Mouse (Mus musculus): ENCODE results near the gene Wdr92.
"Not testable (repeated sequence)": the region's sequence is repeated elsewhere in the genome, so short reads cannot be mapped to it uniquely, and the experiment has no call there.

The Wdr92 gene

DNA sequence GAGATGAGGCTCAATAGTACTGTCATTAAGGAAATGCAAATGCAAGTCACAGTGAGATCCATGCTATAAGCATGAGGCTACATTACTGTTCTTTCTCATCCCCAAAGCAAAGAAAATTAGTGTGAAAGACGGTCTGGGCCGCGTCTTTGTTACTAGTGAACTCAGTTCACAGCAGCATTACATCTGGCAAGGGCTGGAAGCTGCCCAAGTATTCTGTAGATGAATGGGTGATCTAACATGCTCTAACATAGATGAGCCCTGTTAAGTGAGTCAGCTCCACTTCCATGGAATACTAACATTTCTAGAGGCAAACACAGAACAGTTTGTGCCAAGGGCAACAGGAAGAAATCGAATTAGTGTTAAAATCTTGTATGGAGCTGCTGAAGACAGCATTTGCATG lies 19.0 kb downstream of the Wdr92 start:
- intact Hi-C loops (cut with DNase I): no loop called here

DNA sequence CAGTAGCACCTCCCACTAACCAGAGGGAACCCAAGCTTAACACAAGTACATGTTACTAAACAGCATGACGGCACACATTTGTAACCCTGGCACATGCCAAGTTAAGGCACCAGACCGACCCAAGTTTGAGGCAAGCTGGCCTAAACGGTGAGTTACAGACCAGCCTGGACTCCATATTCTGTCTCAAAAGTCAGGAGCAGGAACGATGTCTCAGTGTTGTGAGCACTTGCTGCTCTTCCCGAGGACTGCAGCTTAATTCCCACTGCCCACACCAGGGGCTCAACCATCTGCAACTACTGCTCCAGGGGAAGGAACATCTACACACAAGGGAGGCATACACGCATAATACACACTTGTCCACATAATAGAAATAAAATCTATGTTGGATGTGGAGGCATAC lies 20.6 kb downstream of the Wdr92 start:
- intact Hi-C loops (cut with DNase I): no loop called here

DNA sequence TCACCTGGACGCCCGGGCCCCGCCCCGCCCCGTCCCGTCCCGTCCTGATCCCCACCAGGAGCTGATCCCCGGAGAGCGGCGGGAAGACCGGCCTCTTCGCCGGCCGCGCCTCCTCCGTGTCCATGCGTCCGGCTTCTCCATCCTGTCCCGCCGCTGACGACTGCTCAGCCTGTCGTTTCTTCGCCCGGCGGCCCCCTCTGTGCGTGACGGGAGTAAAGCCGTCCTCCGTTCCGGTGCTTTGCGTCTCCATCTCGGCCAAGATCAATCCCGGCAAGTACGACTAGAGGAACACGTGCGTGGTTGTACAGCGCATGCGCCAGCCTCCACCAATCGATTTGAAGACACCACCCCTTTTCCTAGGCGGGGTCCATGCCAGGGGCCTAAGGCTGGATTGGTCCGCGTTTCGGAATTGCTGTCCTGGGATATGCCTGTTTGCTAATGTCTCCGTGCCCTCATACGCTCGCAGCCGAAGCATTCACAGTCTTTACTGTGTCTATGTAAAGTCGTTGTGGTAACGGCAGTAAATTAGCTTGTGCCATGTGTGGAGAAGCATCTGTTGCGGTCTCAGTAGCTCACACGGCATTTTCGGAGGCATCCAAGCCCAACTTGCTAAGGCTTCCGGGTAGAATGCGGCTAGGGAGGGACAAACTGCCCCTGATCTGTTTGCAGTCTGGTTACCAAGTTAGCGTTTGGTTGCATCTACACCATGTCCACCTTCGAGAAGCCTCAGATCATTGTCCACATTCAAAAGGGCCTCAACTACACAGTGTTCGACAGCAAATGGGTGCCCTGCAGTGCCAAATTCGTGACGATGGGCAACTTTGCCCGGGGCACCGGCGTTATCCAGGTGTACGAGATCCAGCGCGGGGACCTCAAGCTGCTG lies 29.6 kb downstream of the Wdr92 start, which contains the start of gene Pno1:
TSS of gene Pno1 (minus strand) at position 311 of the 883 bp plus-strand sequence.
- intact Hi-C loops (cut with DNase I): loop anchor here (5.0 to 10.0 kb wide), 2 partner anchors 54 to 127 kb away; partner anchors contain the start of gene Ppp3r1

DNA sequence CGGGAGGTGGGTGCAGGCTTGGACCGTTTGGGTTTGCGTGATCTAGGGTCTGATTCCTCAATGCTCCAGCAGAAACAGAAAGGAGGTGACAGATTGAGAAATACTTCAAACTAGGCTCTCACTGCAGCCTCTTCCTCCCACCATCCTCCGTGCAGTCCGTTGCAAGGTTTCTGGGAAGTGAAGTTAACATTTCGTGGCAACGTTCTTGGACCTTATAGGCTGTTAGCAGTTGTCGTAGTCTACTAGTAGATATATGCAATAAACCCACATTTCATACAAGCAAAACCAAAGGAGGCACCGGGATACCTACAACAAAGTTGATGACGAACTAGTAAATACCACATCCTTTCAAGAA lies 30.2 kb downstream of the Wdr92 start:
- intact Hi-C loops (cut with DNase I): loop anchor here (5.0 to 10.0 kb wide), 2 partner anchors 55 to 127 kb away; partner anchors contain the start of gene Ppp3r1

DNA sequence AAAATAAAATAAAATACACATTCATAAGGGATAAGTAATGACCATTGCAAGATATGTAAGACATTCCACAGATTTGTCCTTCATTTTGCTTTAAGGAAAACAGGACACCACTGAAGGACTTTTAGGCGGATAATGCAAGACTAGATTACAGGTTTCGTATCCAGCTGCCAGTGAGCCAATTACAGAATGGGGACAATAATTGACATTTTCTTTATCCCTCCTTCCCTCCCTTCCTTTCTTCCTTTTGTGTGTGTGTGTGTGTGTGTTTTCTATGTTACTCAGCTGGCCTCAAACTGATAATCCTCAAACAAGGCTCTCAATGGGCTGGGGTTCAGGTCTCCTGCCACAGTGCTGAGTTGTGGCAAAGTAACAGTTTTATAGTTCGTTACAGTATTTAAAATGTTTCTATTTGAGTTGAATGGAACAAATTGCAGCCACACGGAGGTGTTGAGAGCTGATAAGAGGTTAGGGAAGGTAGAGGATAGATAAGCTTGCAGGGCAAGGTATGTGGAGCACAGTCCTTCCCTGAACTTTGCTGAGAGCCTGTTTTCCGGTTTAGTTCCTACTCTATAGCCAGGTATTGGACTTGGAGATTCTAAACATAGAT lies 31.1 kb downstream of the Wdr92 start:
- intact Hi-C loops (cut with DNase I): loop anchor here (5.0 to 10.0 kb wide), 2 partner anchors 56 to 128 kb away; partner anchors contain the start of gene Ppp3r1

DNA sequence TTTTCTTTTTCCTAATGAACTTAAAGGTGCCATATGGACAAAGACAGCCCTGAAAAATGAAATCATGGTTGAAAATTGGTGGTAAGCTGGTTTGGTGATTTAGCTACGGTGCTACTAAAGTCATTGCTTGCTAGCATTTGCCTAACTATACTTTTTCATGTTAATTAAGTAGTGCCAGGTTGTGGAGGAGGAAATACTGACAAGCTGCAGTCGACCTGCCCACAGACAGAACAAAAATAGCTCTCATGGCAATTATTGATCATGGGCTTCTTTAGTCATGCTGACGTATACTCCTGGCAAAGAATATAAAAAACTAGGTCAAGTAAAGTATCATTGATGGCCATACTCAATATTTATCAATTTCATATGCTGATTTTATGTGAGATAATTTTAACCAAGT lies 33.6 kb downstream of the Wdr92 start:
- intact Hi-C loops (cut with DNase I): loop anchor here (10.0 kb wide), 1 partner anchor 131 kb away; no protein-coding TSS in a partner anchor

DNA sequence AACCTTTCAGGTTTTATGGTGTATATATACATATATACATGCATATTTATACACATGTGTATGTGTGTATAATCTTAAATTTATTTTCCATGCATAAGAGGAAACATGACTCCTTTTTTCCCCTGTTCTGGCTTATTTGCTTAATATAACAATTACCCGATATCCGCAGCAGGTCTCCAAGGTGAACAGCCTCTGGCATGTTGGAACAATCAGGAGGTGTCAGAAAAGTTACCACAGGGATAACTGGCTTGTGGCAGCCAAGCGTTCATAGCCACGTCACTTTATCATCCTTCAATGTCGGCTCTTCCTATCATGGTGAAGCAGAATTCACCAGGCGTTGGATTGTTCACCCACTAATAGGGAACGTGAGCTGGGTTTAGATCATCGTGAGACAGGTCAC lies 39.2 kb downstream of the Wdr92 start:
- intact Hi-C loops (cut with DNase I): no loop called here

DNA sequence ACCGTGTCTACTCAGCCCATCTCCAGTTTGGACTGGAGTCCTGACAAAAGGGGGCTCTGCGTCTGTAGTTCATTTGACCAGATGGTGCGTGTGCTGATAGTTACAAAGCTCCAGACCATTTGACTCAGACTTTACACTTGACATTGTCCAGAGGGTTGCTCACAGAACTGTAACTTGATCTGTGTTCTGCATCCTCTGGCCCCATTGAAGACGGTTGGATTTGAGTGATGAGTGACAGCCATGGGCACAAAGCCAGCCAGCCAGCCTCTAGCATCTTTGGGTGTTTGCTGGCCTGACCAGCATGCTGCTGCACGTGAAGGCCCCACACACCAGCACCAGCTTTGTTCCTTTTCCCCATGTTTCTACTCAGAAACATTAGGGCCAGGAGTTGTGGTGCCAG lies 50.9 kb downstream of the Wdr92 start:
- intact Hi-C loops (cut with DNase I): no loop called here

DNA sequence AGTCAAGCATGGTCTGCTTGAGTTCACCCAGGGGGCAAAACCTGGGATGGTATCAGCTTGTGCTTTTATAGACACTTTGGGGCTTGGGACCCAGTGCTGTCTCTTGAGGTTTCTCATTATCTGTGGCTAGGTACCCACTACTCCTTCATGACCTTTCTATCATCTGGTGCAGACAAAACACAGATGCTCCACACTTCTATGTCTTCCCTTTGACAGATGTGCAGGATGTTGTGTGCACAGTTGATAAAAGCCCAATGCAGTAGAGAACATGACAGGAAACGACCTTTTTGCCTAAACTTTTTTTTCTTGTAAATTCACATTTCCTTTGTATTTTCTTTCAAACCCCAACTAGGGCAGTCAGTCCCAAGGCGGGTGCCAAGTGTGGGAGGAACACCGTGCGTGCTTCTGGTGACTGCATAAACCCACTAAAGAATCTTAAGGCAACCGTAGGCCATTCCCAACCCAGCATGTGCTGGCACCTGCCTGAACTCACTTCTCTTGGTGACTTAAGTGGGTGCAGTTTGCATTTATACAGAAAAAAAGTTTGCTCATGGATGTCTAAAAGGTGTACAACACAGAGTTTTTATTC lies 54.6 kb downstream of the Wdr92 start:
- intact Hi-C loops (cut with DNase I): no loop called here

DNA sequence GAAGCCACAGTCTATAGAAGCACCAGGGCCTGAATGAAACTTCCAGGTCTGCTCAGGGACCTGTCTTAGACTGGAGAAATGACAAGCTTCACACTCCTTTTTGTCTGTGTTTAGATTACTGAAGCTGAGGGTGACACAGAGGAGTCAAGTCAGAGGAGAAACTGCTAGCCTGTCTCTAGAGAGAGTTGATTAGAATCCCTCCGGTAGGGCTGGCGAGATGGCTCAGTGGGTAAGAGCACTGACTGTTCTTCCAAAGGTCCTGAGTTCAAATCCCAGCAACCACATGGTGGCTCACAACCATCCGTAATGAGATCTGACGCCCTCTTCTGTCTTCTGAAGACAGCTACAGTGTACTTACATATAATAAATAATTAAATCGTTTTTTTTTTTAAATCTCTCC lies 56.7 kb downstream of the Wdr92 start:
- intact Hi-C loops (cut with DNase I): not testable (repeated sequence)

DNA sequence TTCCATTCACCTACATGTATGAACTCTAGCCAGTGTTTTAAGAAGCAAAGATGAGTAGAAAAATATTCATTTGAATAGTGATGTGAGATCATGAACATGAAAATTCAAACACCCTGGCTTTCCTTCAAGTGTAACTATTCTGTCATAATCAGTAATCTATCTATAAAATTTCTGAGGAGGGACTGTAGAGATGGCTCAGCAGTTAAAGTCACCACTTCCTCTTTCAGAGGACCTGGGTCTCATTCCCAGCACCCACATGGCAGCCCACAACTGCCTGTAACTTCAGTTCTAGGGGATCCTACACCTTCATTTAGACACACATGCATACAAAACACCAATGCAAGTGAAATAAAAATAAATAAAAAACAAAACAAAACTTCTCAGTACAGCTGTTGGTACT lies 66.8 kb downstream of the Wdr92 start:
- intact Hi-C loops (cut with DNase I): no loop called here

DNA sequence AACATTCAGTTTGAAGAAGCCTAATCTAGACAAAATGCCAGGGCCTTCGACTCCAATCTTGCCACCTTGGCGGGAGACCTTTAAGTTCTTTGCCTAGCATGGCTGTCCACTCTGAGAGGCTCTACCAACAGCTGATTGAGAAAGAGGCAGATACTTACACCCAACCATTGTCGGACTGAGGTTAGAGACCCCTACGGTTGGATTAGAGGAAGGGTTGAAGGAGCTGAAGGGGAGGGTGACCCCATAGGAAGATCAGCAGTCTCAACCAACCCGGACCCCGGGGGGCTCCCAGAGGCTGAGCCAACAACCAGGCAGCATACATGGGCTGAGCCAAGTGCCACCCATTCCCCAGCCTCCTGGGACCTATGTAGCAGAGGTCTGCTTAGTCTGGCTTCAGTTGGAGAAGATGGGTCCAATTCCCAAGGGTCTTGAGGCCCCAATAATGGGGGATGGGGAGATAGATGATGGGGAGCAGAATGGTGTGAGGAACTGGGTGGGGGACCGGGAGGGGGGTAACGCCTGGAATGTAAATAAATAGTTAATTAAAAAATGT lies 75.0 kb downstream of the Wdr92 start:
- intact Hi-C loops (cut with DNase I): no loop called here

DNA sequence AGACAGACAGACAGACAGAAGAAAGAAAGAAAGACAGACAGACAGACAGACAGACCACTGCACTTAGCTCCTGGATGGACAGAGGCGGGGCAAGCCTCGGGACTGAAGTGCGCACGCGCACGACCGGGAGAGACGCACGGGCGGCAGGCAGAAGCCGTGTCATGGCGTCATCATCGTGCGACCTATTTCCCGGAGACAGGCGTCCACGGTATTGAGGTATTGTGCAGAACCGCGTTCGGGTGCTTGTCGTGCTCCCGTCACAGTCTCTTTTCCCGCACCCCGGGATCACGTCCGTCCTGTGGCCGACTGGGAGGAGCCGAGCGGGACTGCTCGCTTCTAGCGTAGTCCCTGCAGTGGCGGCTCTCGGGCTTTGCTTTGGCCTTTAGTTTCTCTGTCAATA lies 75.5 kb downstream of the Wdr92 start, which contains the start of gene C1d:
TSS of gene C1d (plus strand) at position 137 of the 400 bp plus-strand sequence.
- intact Hi-C loops (cut with DNase I): no loop called here

DNA sequence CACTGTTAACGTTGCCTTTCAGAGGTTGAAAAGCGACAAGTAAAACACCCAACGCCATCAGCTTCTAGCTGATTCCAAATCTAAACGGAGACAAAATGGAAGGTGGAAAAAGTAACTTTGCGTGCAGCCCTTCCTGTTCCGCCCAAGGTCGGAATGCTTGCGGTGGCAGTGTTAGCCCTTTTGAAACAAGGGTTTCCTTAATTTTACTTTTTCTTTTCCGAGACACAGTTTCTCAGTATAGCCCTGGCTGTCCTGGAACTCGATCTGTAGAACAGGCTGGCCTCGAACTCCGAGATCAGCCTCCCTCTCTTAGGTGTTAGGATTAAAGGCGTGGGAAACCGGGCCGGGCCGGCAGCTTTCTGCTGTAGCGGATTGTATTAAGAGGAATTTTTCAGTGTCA lies 76.0 kb downstream of the Wdr92 start:
- intact Hi-C loops (cut with DNase I): loop anchor here (2.0 kb wide), 1 partner anchor 99 kb away; the partner anchor contains the start of gene Ppp3r1

DNA sequence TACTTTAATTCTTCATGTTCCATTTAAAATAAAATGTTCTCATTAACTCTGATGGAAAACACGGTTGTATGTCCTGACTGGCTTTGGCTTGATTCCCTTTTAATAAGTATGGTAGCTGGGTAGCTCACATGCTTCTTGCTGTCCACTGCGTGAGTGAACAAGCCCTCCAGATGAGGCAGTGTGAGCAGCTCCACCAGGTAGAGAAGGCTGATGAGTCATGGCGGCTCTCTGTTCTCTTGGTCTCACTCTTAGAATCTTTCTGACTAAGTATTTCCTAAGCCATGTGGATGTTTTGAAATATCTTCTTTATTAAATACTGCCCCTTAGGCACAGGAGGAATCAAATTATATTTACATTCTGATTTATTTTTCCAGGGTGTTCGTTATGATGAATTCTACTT lies 85.3 kb downstream of the Wdr92 start:
- intact Hi-C loops (cut with DNase I): no loop called here

DNA sequence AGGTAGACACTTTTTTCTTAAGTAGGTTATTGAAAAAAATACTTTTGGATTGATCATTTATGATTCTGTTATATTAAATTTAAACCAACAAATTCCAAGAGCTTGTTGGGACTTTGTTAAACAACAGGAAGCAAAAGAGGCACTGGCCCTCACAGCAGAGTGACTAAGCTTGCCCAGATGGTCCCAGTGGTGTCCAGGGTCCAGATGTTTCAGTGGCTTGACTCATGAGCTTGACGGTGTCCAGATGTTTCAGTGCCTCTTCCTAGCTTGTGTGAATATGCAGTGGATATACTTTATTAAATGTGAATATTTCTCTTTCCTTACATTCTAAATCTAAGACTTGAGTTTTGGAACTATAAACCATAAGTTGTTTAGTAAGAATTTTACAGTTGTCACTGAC lies 86.9 kb downstream of the Wdr92 start:
- intact Hi-C loops (cut with DNase I): no loop called here

DNA sequence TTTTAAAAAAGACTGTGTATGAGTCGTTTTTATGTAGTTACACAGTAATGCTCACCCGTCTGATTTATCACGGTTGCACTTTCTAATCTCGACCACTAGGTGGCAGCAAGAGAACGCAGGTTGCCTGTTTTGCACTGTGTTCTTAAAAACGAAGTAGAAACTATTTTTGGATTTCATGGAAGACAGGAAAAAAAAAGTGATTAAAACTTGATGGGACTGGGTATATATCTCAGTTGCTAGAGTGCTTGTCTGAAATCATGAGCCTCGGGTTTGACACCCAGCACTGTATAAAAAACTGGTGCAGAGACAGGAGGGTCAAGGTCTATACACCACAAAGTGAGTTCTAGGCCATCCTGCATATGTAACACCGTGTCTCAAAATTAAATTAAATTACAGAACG lies 98.1 kb downstream of the Wdr92 start:
- intact Hi-C loops (cut with DNase I): no loop called here

Measured in adrenal gland (tissue).